Mouse (Mus musculus) liver, embryonic 11.5 days (tissue): ENCODE results near the gene Ncan. TPM values are rescaled to one million over a fixed set of nuclear protein-coding genes. Genes with fewer than 3 reads are reported as not detected.
"Not testable (repeated sequence)": the region's sequence is repeated elsewhere in the genome, so short reads cannot be mapped to it uniquely, and the experiment has no call there.

Experiments
- ATAC-seq: fragments of 200-750 bp; cut with Nextera tagmentation; replicated peaks from 2 replicates; pipeline ENCODE4 v1.8.0; 2017; ENCODE audit warnings: moderate number of reproducible peaks, mild to moderate bottlenecking, moderate TSS enrichment, moderate library complexity; ENCODE audit not compliant: low FRiP score
- DNase-seq: peaks from one replicate; pipeline ENCODE4 v3.0.0-alpha.2; 2017; ENCODE audit warnings: low spot score
- H3K27ac ChIP-seq: fragments of 300-500 bp; sonication (generic); 2 replicates; pipeline ENCODE4 v1.5.1; 2014; ENCODE audit warnings: mild to moderate bottlenecking, low read depth, low read length, control low read depth
- H3K27me3 ChIP-seq: fragments of 300-500 bp; sonication (generic); replicated peaks from 2 replicates; pipeline ENCODE4 v1.6.1; 2014; ENCODE audit warnings: low read length, mixed read lengths; ENCODE audit not compliant: control insufficient read depth, insufficient read depth
- H3K36me3 ChIP-seq: fragments of 300-500 bp; sonication (generic); 2 replicates; pipeline ENCODE4 v1.6.1; 2014; ENCODE audit warnings: mild to moderate bottlenecking, low read length, moderate library complexity, mixed read lengths; ENCODE audit not compliant: control insufficient read depth, insufficient read depth
- H3K4me1 ChIP-seq: fragments of 300-500 bp; sonication (generic); replicated peaks from 2 replicates; pipeline ENCODE4 v1.6.1; 2014; ENCODE audit warnings: low read length, mixed read lengths; ENCODE audit not compliant: control insufficient read depth, insufficient read depth
- H3K4me2 ChIP-seq: fragments of 300-500 bp; sonication (generic); 2 replicates; pipeline ENCODE4 v1.6.1; 2014; ENCODE audit warnings: mild to moderate bottlenecking, control low read depth, moderate library complexity
- H3K4me3 ChIP-seq: fragments of 300-500 bp; sonication (generic); 2 replicates; pipeline ENCODE4 v1.5.1; 2014; ENCODE audit warnings: low read depth, low read length, control low read depth
- H3K9ac ChIP-seq: fragments of 300-500 bp; sonication (generic); 2 replicates; pipeline ENCODE4 v1.6.1; 2014; ENCODE audit warnings: low read depth, low read length, control low read depth
- H3K9me3 ChIP-seq: fragments of 300-500 bp; sonication (generic); 2 replicates; pipeline ENCODE4 v1.6.1; 2016; ENCODE audit warnings: low read length, inconsistent platforms, mixed read lengths; ENCODE audit not compliant: control insufficient read depth
- WGBS: fragments of 180-500 bp; shearing (Covaris S2); extraction: QIAGEN DNeasy Blood & Tissue Kit; methylation state at CpG from one replicate; pipeline ENCODE4 v1.1.7; 2014; 5-methylcytosine and 5-hydroxymethylcytosine counted together
- microRNA-seq: library from miRNA; unstranded; fragments of <30 nt; microRNA quantifications from one replicate; pipeline ENCODE4, GENCODE M21; 2017; ENCODE audit warnings: borderline number of aligned reads
- polyA plus RNA-seq: library from polyadenylated mRNA; unstranded; fragments of >200 nt; fragmentation: Nextera tagmentation; extraction: Ambion mirVana; gene quantifications from 2 replicates; pipeline ENCODE4 v1.2.1, GENCODE M21; 2014

Ncan gene
- polyA plus RNA-seq, 1 experiment from 2014 or later: 0.15 TPM

GRCm38 (mm10) chr8:70050434-70050833, 70.2 kb downstream of the Ncan start:
- not testable (repeated sequence) for H3K4me3 ChIP-seq, H3K9me3 ChIP-seq, H3K4me1 ChIP-seq, ATAC-seq, H3K27ac ChIP-seq, H3K27me3 ChIP-seq, DNase-seq, H3K4me2 ChIP-seq, H3K9ac ChIP-seq
- WGBS: 89% methylated on average over 5 of the region's 5 CpGs
- peaks cover 33% of the 10 kb centered on the region for H3K36me3 ChIP-seq

- Histone ChIP-seq H3K4me2 (no peak overlapping the region), H3K36me3 (peaks cover 31% of the 10 kb centered on the region), H3K9ac (no peak overlapping the region), H3K9me3 (no peaks in the 10 kb centered on the region), H3K27me3 (no peaks in the 10 kb centered on the region), H3K27ac (no peak overlapping the region), H3K4me3 (no peak overlapping the region), H3K4me1 (0 out of 2 replicates have a peak, but pooled peaks cover under 1% of the 10 kb centered on the region)
- no peak for DNase-seq
- no peak for ATAC-seq
These were observed 71.0 kb downstream of the Ncan start for GRCm38 (mm10) chr8:70049662-70050061.

GRCm38 (mm10) chr8:70043996-70044395, 76.7 kb downstream of the Ncan start:
- WGBS: 87% methylated on average over 5 of the region's 5 CpGs
- DNase-seq (no peak), ATAC-seq (no peak)

More at GRCm38 (mm10) chr8:70043996-70044395, 76.7 kb downstream of the Ncan start:
- Histone ChIP-seq H3K9ac (peak overlapping the region; percentile 98), H3K27ac (no peak overlapping the region), H3K4me3 (peak overlapping the region; percentile 99), H3K9me3 (no peaks in the 10 kb centered on the region), H3K4me2 (peak overlapping the region; percentile 75), H3K27me3 (no peaks in the 10 kb centered on the region), H3K4me1 (peaks cover 27% of the 10 kb centered on the region), H3K36me3 (peaks cover 2% of the 10 kb centered on the region; the same call in 1 of the 2 replicates)

Small RNAs within 50 kb of the gene (microRNA-seq; reads per million reads assigned to microRNA genes)
- not detected for gene Mir7066

Other genes starting within 250 kb of the Ncan start
- 0.48 and 0.56 TPM in 2 replicates for gene Cilp2, start 233.2 kb downstream of the Ncan start, polyA plus RNA-seq
- 4.5 and 5.2 TPM in 2 replicates for gene Tssk6, start 218.7 kb downstream of the Ncan start, polyA plus RNA-seq
- gene Ndufa13, start 218.3 kb downstream of the Ncan start, polyA plus RNA-seq: 145 and 159 TPM in 2 replicates
- 1.7 and 1.9 TPM in 2 replicates for gene Yjefn3, start 218.2 kb downstream of the Ncan start, polyA plus RNA-seq
- gene Gatad2a, start 124.5 kb downstream of the Ncan start, polyA plus RNA-seq: 72.6 and 75.3 TPM in 2 replicates
- gene Mau2, start 78.1 kb downstream of the Ncan start, polyA plus RNA-seq: 42.1 and 46.5 TPM in 2 replicates
- gene Sugp1, start 78.1 kb downstream of the Ncan start, polyA plus RNA-seq: 30.8 and 32.4 TPM in 2 replicates
- gene Tm6sf2, start 47.9 kb downstream of the Ncan start, polyA plus RNA-seq: 0.60 and 0.82 TPM in 2 replicates
- gene Hapln4, start 37.4 kb downstream of the Ncan start, polyA plus RNA-seq: 0.27 and 0.64 TPM in 2 replicates
- gene Nr2c2ap, start 10.5 kb upstream of the Ncan start, polyA plus RNA-seq: 32.9 and 35.4 TPM in 2 replicates
- gene Rfxank, start 18.3 kb upstream of the Ncan start, polyA plus RNA-seq: 15.2 and 16.7 TPM in 2 replicates
- gene Borcs8, start 18.6 kb upstream of the Ncan start, polyA plus RNA-seq: 38.6 and 46.2 TPM in 2 replicates
- gene Mef2b, start 18.8 kb upstream of the Ncan start, polyA plus RNA-seq: 0.45 and 0.51 TPM in 2 replicates
- 53.1 and 53.4 TPM in 2 replicates for gene Tmem161a, start 51.5 kb upstream of the Ncan start, polyA plus RNA-seq
- gene Slc25a42, start 91.4 kb upstream of the Ncan start, polyA plus RNA-seq: 7.1 and 7.9 TPM in 2 replicates
- gene Sugp2, start 113.4 kb upstream of the Ncan start, polyA plus RNA-seq: 33.0 and 40.8 TPM in 2 replicates
- gene Armc6, start 113.6 kb upstream of the Ncan start, polyA plus RNA-seq: 34.8 and 35.0 TPM in 2 replicates
- 33.9 and 37.9 TPM in 2 replicates for gene Homer3, start 162.0 kb upstream of the Ncan start, polyA plus RNA-seq
- gene Ddx49, start 181.6 kb upstream of the Ncan start, polyA plus RNA-seq: 56.5 and 59.1 TPM in 2 replicates
- gene Cope, start 181.6 kb upstream of the Ncan start, polyA plus RNA-seq: 281 and 298 TPM in 2 replicates
- 1.1 and 1.2 TPM in 2 replicates for gene Cers1, start 194.9 kb upstream of the Ncan start, polyA plus RNA-seq
- gene Gdf1, start 208.9 kb upstream of the Ncan start, polyA plus RNA-seq: 1.6 and 2.6 TPM in 2 replicates
- gene Upf1, start 232.4 kb upstream of the Ncan start, polyA plus RNA-seq: 21.1 and 23.7 TPM in 2 replicates